Mouse (Mus musculus) brain, embryonic 14.5 days (tissue): ENCODE results near the gene Hoxd8.

Source experiments
- CTCF ChIP-seq: fragments of 200-500 bp; IDR thresholded peaks from 2 replicates; pipeline ENCODE4 v1.5.1; 2012; ENCODE audit warnings: inconsistent platforms, mild to moderate bottlenecking, moderate library complexity, borderline replicate concordance; ENCODE audit not compliant: insufficient read depth, insufficient read length; ENCODE audit errors: extremely low read depth
- POLR2A ChIP-seq: fragments of 200-500 bp; IDR thresholded peaks from 2 replicates; pipeline ENCODE4 v1.6.1; 2012; ENCODE audit warnings: mild to moderate bottlenecking, inconsistent platforms, borderline replicate concordance; ENCODE audit not compliant: poor library complexity, insufficient read depth, insufficient read length, severe bottlenecking; ENCODE audit errors: extremely low read depth

DNA sequence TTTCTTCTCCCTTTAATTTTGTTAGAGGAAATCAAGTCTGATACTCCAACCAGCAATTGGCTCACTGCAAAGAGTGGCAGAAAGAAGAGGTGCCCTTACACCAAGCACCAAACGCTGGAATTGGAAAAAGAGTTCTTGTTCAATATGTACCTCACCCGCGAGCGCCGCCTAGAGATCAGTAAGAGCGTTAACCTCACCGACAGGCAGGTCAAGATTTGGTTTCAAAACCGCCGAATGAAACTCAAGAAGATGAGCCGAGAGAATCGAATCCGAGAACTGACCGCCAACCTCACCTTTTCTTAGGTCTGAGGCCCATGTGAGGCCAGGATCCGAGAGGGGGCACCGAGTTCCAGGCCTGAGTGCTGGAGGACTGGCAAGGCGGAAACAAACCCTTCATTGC lies 10.3 kb upstream of the Hoxd8 start:
- TF ChIP-seq POLR2A (no peak), CTCF (peak; percentile 36; the same call in 1 of the 2 replicates)
